Mouse (Mus musculus) CH12F3 (cell line): ENCODE measurements around the gene Ube2f.

ENCODE experiments used
- in situ Hi-C: fragments of 300-500 bp; cut with MboI; formaldehyde crosslinking; loops from 2 replicates; pipeline ENCODE4 v1.14.3; 2020; ENCODE audit warnings: low sequenced_read_pairs

The Ube2f gene

GRCm38 (mm10) chr1:91235395-91235794, 14.7 kb upstream of the Ube2f start:
- in situ Hi-C loops: no loop called here

DNA sequence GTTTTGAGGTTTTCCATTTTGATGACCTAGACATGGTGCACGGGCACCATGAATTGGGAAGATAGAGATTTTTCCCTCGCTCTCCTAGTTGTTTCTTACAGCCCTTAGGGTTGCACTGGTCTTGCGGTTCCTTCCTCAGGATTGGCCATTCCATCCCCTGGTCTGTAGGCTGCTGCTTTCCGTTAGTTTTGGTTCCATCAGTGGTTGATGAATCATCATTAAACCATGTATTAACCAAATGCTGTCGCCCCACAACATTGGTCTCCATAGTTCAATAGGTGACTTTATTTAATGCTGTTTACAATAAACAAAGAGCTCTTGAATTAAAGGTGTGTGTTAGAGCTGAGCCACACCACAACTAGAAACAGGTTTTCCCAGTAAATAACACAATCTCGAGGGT, 12.4 kb upstream of the Ube2f start:
- in situ Hi-C loops: no loop called here

DNA sequence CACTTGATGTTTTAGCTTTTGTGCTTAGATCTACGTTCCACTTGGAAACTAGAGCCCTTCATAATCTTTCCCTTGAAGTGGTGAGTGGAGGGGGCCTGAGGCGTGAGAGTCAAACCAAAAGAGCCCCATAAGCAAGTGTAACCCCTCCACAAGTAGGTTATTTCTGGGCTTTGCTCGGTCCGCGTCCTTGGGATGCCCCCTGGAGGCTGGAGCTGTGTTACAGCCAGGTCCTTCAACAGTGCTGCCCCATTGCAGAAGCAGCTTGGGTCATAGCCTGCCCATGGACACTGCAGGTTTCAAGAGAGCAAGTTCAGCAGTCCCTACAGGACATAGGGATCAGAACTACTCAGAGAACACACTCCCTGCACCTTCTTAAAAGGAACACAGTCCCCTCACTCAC, 11.0 kb upstream of the Ube2f start:
- in situ Hi-C loops: no loop called here

DNA sequence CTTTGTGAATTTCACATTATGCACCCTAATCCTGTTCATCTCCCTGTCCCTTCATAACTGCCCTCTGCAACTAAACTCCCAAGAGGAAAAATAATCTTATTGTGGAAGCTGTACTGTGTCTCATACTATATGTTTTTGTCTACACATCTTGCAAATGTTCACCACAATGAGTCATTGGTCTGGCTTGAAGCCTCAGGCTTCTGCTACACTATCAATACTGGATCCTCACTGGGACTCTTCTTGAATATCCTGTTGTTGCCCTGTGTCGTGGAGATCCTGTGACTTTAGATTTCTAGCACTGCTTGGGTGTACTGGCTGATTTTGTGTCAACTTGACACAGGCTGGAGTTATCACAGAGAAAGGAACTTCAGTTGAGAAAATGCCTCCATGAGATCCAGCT, 10.3 kb upstream of the Ube2f start:
- in situ Hi-C loops: no loop called here

GRCm38 (mm10) chr1:91240685-91241084, 9.4 kb upstream of the Ube2f start:
- in situ Hi-C loops: no loop called here

DNA sequence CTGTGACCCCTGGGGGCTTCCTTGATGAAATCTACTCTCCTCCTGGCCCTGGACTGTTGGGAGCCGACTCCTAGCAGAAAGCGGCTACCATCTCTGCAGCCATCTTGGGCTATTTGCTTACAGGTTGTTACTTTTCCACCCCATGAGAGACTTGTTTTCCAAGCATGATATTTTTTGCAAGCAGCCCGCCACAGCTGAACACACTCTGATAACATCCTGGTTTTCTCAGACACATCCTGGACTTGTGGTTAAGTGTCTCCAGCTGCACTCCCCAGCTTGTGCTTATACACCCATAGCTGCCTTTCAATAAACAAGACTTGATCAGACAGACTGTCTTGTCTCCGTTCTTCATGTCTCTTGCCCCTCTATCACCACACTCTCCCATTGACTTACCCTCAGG, 8.9 kb upstream of the Ube2f start:
- in situ Hi-C loops: no loop called here

DNA sequence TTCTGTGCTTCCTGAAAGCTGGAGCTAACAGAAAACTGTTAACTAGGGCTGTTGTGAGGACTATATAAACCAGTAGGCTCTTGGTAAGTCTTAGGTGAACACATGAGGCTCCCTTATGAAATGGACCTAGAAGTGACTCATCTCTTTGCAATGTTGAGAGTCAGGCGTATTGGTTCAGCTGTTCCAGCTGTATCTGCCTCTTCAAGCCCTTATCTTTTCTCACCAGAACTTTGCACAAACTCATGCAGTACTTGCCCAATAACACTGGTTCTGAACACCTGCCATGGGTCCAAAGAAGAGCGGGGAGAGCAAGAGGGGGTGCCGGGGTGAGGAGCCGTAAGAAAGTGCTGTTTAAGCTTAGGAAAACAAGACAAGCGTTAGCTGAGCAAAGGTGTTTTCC, 1.9 kb upstream of the Ube2f start:
- in situ Hi-C loops: no loop called here

DNA sequence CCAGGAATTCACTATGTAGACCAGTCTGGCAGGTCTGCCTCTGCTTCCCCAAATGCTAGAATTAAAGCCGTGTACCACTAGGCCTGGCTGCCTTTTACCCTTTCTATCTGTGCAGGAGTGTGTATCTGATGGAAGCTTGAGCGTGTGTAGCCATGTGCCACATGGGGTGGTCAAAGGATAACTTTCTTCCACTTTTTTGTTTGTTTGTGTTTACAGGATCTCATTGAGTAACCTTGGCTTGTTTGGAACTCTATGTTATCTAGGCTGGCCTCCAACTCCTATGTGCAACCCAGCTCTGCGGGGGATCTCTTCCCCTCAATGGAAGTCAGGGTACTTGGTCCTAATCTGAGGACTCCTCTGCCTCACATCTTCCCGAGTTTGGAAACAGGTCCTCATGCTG, 1.1 kb upstream of the Ube2f start:
- in situ Hi-C loops: no loop called here

GRCm38 (mm10) chr1:91250415-91251147, 477 bp downstream of the Ube2f start:
- in situ Hi-C loops: no loop called here

- in situ Hi-C loops: no loop called here
Measured at GRCm38 (mm10) chr1:91251148-91251650, 1.1 kb downstream of the Ube2f start.

- in situ Hi-C loops: no loop called here
Measured at GRCm38 (mm10) chr1:91251927-91252326, 1.8 kb downstream of the Ube2f start.

- in situ Hi-C loops: no loop called here
Measured at GRCm38 (mm10) chr1:91257918-91258317, 7.8 kb downstream of the Ube2f start.

- in situ Hi-C loops: no loop called here
Measured at GRCm38 (mm10) chr1:91259794-91260193, 9.7 kb downstream of the Ube2f start.

GRCm38 (mm10) chr1:91262508-91262907, 12.4 kb downstream of the Ube2f start:
- in situ Hi-C loops: no loop called here

GRCm38 (mm10) chr1:91272260-91272659, 22.2 kb downstream of the Ube2f start:
- in situ Hi-C loops: no loop called here

- in situ Hi-C loops: no loop called here
Measured at GRCm38 (mm10) chr1:91276581-91276980, 26.5 kb downstream of the Ube2f start.

GRCm38 (mm10) chr1:91277480-91277879, 27.4 kb downstream of the Ube2f start:
- in situ Hi-C loops: no loop called here

- in situ Hi-C loops: no loop called here
Measured at GRCm38 (mm10) chr1:91278410-91279119, 28.5 kb downstream of the Ube2f start.

- in situ Hi-C loops: no loop called here
Measured at GRCm38 (mm10) chr1:91279126-91279525, 29.0 kb downstream of the Ube2f start.

- in situ Hi-C loops: no loop called here
Measured at GRCm38 (mm10) chr1:91282582-91282981, 32.5 kb downstream of the Ube2f start.

- in situ Hi-C loops: no loop called here
Measured at GRCm38 (mm10) chr1:91289375-91289774, 39.3 kb downstream of the Ube2f start.

DNA sequence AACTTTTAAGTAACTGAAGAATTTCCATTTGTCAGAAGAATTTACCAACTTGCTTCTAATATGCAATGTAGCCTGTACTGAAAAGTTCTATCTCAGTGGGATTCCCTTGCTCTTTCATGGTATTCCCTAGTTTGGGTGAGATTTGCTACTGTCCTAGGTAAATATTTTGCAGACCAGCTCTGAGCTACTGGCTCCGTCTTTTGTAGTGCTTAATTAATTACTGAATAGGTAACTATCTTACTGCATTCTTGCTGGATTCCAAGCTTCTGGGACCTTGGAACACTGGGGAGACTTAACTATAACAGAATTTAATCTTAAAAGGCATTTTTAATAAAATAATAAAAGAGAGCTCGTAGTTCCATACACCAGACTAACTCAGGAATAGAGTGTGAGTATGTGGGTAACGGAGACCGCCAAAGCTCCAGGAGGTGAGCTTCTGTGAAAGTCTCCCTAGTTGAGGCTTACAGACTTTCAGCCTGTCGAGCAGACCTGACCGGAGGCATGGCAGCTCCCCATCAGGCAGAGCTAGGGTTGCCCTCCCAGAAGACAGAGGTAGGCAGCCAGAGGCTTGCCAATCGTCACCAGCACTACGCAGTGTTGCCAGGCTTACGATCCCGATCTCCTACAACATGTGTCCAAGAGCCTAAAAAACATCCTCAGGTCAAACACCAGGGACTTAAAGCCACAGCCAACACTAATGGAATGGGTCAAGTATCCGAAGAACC, 42.2 kb downstream of the Ube2f start:
- in situ Hi-C loops: no loop called here
